Mouse (Mus musculus) urinary bladder, postnatal 4 days (tissue): Measurements from ENCODE around the gene Cd207.

ENCODE experiments used
- DNase-seq, 2 experiments: peaks; one replicate each; pipeline ENCODE4 v3.0.0; 2021 to 2022; ENCODE audit warnings: low spot score in 2 of 2

Gene Cd207

GRCm38 (mm10) chr6:83677757-83678156, at the start of gene Cd207:
Gene Cd207 (minus strand): TSS chr6:83677857.
- no peak for DNase-seq

DNA sequence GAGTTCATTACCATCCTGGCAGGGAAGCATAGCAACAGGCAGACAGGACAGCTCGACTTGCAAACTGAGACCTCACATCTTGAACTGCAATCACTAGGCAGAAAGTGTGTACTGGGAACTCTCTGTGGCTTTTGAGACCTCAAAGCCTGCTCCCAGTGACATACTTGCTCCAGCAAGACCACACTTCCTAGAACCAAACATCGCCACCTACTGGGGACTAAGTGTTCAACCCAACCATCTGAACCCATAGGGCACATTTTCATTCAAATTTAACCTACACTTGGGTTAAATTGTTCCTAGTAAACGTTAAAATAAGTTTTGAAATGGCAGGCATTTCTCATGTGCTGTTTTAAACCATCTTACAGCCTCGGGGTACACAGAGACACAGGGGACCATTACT, 49.5 kb upstream of the Cd207 start:
- no peak for DNase-seq

DNA sequence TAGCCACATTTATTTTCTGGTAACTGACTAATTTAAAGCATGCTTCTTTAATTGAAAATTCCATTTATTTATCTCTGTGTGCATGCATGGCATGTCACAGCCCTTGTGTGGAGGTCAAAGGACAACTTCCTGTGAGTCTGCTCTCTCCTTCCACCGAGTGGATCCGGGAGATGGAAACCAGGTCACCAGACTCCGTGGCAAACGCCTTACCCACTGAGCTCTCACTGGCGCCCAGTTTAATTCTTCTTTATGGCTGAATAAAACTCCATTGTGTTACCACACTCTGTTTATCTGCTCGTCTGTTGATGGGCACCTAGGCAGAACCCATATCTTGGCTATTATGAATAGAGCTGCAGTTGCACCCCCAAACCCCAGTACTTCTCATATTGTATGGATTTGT, 44.9 kb upstream of the Cd207 start:
- DNase-seq: no peak

DNA sequence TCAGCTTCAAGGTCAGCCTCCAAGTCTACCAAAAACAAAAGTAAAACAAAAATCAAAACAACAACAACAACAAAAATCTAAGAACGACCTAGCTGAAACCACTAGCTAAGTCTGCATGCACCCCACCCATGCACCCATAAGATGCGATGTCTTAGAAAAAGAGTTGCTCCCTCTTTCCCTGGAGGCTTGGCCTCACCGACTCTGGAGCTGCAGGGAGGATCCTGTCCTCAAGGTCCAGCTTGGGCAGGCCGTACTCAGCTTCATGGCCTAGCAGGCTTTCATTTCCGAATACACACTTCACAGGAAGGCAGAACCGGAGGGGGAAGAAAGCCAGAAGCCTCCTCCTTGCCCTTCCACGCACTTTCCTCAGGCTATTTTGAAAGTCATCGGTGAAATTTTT, 39.4 kb upstream of the Cd207 start:
- DNase-seq: no peak

DNA sequence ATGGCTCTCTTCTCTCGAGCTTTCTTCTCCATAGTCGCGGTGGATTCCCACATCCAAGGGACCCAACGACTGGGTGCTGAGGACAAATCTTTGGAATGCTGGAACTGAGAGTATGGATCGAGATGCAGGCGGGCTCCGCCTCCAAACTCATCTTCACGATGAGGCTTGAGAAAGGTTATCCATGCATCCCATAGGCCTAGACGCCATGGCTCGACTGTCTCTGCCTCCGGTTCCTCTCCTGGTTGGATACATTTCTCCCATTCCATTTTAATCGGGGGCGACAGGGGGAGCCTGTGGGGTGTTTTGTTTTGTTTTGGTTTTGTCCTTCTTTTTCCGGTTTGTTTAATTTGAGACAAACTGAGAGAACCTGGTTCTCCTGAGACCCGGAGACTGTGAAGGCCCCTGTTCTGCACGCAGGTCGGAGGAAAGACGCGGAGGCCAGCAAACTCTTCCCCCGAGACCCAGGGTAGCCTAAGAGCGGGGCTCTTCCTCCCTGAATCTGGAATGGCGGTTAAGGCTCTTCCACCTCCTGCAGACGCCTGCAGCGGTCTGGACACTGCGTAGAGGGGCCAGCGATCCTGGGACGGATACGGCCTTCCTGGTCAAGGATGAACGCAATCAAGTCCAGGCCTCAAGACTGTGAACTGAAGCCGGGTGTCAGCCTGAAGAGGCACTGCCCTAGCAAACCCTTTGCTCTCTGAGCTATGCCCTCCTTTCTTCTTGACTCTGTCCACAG, 38.0 kb upstream of the Cd207 start:
- no peak for DNase-seq

- DNase-seq: no peak
Measured at GRCm38 (mm10) chr6:83714221-83715123, 36.8 kb upstream of the Cd207 start.

- DNase-seq: no peak
Measured at GRCm38 (mm10) chr6:83713271-83714136, 35.8 kb upstream of the Cd207 start.

DNA sequence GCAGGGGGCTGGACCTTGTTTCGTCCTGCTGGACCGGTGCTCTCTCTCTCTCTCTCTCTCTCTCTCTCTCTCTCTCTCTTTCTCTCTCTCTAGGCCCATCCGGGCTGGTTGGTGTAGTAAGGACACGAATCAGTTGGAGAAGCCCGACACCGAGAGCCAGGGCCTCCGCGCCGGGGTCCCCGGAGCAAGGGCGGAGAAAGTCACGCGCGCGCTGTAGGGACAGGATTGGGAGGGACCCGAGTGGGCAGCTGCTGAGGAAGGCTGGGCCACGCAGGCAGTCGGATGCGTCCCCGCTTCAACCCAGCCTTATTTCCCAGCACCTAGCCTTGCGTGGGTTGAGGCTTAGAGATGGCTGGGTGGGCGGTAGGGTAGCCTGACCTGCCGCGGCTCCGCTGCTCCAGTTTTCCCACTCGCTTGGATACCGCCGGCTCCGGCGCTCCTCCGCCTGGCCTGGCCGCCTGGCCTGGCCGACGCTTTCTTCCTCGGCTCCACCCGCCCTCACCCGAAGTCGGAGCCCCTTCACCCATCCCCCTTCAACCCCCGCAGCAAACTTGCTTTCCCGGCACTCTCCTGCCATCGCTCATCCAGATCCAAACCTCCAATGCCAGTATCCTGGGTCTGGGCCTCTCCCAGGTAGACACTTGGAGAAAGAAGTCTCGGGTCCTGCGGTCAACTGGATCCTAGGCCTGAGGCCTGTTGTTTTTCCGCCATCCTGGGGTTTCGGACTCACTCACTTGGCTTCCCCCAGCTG, 34.2 kb upstream of the Cd207 start:
- no peak for DNase-seq

DNA sequence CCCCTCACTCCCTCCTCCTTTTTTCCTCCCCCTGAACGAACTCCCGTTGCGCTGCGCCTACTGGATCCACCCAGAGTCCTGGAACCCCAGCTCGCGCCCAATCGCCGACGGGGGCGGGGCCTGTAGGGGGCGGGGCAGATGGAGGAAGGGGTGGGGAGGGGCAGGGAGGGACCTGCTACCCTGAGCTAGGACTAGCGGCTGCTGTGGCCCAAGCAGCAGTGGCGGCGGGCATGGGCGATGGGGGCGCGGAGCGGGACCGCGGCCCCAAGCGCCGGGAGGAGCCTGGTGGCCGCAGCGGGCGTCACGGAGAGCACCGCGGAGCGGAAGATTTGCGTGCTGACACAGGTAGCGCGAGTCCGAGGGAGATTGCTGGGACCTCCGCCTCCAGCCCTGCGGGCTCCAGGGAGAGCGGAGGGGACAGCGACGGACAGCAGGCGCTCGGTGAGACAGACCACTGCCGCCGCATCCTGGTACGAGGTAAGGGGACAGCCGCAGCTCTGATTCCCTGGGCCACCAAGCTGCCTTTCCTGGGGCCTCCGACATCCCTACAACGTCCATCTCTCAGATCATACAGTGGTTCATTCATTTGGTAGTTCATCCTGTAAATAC, 33.5 kb upstream of the Cd207 start, which contains the start of gene Vax2:
TSS of gene Vax2 (plus strand) at position 198 of the 609 bp plus-strand sequence.
- DNase-seq: peak; percentile 47 to 64

DNA sequence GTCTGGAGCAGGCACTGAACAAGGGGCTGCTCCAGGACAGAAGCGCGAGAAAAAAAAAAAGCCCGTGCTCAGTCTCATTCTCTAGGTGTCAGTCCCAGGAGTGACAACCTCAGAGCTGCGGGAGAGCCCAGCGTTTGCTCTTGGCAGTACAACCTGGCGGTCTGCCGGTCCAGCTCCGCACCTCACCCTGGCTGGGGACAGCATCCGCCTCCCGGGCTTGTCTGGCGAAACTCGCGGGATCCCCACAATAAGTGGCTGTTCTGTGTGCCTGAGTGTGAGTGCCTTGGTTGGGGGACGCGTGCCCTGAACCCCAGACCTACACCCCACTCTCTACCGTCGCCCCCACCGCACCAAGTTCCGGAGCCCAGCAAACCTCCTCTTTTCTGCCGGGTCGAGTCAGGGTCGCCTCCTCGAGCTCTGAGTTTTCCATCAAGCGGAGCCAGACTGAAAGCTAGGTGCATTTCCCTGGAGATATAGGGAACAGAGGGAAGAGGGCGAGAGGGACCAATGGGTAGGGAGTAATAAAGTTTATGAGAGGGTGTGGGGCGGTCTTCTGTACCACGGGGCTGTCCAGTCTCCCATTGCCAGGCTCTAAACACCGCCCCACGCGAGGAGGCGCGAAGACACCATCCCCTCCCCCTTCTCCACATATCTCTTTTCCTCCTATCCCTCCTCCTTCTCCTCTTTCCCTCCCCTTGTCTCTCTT, 32.9 kb upstream of the Cd207 start:
- DNase-seq: no peak

GRCm38 (mm10) chr6:83707738-83708510, 30.3 kb upstream of the Cd207 start:
- DNase-seq: no peak

GRCm38 (mm10) chr6:83704701-83705100, 27.0 kb upstream of the Cd207 start:
- DNase-seq: no peak

GRCm38 (mm10) chr6:83704294-83704693, 26.6 kb upstream of the Cd207 start:
- DNase-seq: no peak

DNA sequence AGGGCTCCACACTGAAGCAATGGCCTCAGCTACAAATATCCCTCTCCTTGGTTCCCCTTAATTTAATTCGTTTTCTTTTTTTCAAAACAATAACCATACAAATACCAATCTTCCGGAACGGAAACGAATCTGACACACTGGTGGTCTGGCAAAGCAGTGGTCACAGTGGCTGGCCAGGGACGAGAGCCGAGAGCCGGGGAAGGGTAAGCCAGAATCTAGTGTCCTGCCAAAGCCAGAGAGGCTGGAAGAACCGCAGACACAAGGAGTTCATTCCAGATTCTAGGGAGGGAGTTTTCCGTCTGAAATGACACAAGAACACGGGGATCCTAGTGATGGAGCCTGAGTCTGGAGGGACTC, 26.0 kb upstream of the Cd207 start:
- DNase-seq: no peak

DNA sequence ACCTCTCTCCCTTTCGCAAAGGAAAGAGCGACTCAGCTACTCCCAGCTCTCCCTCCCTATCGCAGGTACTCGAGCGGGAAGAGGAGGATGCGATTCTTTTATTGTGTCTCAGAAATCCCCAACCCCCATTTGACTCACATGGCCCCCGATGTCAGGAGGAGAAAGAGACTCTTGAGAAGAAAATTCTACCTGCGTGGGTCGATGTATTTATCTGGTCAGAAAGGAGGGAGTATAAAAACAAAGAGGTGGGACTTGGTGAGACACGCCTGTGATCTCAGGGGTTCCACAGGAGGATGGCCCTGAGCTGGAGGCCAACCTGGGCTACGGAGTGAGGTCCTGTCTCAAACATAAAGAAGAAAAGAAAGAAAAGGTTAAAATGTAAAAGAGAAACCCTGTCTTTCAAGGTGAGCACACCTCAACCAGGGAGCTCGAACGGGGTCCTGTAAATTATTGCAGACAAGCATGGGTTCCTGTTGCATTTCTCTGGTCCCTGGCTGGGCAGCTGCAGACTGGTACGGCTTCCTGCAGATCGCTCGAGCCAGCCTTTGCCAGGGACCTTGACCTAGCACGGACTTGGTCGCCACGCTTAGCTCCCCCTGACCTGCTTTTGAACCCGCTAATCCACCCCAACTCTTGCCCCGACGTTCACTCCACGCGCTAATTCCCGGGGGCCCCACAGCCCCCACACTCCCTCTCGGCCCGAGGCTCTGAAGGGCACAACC, 25.5 kb upstream of the Cd207 start:
- no peak for DNase-seq

DNA sequence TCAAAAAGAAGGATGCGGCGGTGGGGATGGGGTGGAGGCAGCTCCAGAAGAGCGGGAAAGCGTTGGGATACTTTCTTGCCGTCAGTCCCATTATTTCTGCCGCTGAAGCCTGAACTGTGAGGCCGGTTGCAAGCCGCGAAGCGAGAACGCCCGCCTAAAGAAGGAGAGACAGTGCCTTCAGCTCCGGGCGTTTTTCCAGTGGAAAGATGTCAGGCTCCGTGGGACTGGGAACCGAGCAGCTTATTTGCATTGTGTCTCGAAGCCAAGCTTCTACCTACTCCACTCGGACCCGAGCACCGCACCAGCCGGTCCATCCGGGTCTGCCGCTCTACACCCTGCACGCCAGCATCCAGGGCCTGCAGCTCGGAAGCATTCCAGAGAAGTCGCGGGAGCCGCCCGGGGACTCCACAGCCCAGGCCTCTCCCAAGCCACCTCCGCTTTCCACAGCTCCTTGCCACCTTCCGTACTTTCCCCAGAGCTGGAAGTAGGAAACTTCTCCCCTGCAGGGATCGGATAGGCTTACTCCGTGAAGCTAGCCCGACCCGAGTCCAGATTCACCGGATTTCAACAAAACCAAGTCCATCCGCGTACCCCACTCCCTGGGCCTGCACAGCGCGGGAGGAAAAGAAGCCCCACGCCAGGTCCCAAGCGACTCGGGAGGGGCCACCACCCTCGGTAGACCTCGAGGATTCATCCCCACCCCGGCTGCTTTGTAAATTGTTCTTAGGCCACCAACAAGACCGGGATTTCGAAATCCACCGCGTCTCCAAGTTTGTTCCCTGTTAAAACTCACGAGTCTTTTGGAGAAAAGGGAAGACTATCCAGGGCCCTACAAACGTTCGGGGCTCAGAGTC, 24.7 kb upstream of the Cd207 start:
- DNase-seq: no peak

- no peak for DNase-seq
Measured at GRCm38 (mm10) chr6:83701001-83701400, 23.3 kb upstream of the Cd207 start.

- DNase-seq: no peak
Measured at GRCm38 (mm10) chr6:83699971-83700370, 22.3 kb upstream of the Cd207 start.
